Mouse (Mus musculus) brain, embryonic 14.5 days (tissue): ENCODE results near the gene Gsk3b.

Experiments
- CTCF ChIP-seq: fragments of 200-500 bp; IDR thresholded peaks from 2 replicates; pipeline ENCODE4 v1.5.1; 2012; ENCODE audit warnings: inconsistent platforms, mild to moderate bottlenecking, moderate library complexity, borderline replicate concordance; ENCODE audit not compliant: insufficient read depth, insufficient read length; ENCODE audit errors: extremely low read depth
- POLR2A ChIP-seq: fragments of 200-500 bp; IDR thresholded peaks from 2 replicates; pipeline ENCODE4 v1.6.1; 2012; ENCODE audit warnings: mild to moderate bottlenecking, inconsistent platforms, borderline replicate concordance; ENCODE audit not compliant: poor library complexity, insufficient read depth, insufficient read length, severe bottlenecking; ENCODE audit errors: extremely low read depth

- no peak for TF ChIP-seq POLR2A
- no peak for TF ChIP-seq CTCF
These were observed 76.2 kb downstream of the Gsk3b start for GRCm38 (mm10) chr16:38164811-38165591.
